Mouse (Mus musculus): ENCODE measurements around the gene Eif2b2. TPM values are rescaled to one million over a fixed set of nuclear protein-coding genes. Genes with fewer than 3 reads are reported as not detected.
A peak's percentile ranks its signal among the peaks of the same experiment; 100 is the strongest.

The Eif2b2 gene
- total and polyA plus RNA-seq, 3 experiments = 150 to 193 TPM; not detected in 1

GRCm38 (mm10) chr12:85237553-85237952, 18.3 kb downstream of the Eif2b2 start:
- Histone ChIP-seq H3K4me3 (ENCODE audit: control insufficient read depth in 1 of 2, insufficient read depth in 1 of 2, low read depth in 2 of 2, low read length in 2 of 2) (no peak overlapping the region), H3K79me2 (ENCODE audit: control insufficient read depth, insufficient read depth, low read length, poor library complexity) (no peaks in the 10 kb centered on the region), H3K4me1 (ENCODE audit: control insufficient read depth in 1 of 2, insufficient read depth in 2 of 2, low read length in 2 of 2) (no peaks in the 10 kb centered on the region), H3K36me3 (ENCODE audit: control insufficient read depth in 1 of 2, insufficient read depth in 2 of 2, low read length in 2 of 2) (no peaks in the 10 kb centered on the region; a peak in 1 of 4 replicates), H3K27ac (ENCODE audit: control insufficient read depth, low read depth, low read length) (no peak overlapping the region), H3K9me3 (replicated peaks; ENCODE audit: insufficient read depth, low read length) (no peaks in the 10 kb centered on the region), H3K9ac (ENCODE audit: control insufficient read depth, low read depth, low read length, poor library complexity, severe bottlenecking) (no peak overlapping the region), H3K27me3 (ENCODE audit: control insufficient read depth in 1 of 2, insufficient read depth in 2 of 2, low read length in 2 of 2) (no peaks in the 10 kb centered on the region)
- DNase-seq (ENCODE audit: low read depth, low spot score) = no peak
- TF ChIP-seq EP300 (IDR thresholded peaks at IDR 0.05; ENCODE audit: low read depth in 1 of 2, low read length in 2 of 2) (no peak), ELF1 (IDR thresholded peaks at IDR 0.05; ENCODE audit: low read depth, low read length) (no peak)

DNA sequence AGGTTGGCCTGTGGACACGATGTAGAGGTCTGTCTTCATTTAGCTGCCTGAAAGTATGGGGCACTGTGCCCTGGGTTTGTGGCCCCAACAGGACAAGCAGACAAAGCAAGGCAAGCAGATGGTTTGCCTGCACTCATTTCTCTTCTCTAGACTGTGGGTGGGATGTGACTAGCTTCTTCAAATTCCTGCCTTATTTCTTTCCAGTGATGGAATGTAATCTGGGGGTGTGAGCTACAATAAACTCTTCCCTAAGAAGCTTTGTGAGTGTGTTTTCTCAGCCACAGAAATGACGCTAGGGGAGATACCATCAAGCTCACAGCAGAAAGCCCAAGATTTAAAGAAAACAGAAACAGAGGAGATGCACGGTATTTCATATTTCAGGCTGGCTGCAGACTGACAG, 32.8 kb downstream of the Eif2b2 start:
- Histone ChIP-seq H3K27ac (ENCODE audit: control insufficient read depth, low read depth, low read length) (no peak overlapping the region), H3K36me3 (ENCODE audit: control insufficient read depth in 1 of 2, insufficient read depth in 2 of 2, low read length in 2 of 2) (peaks cover 0 to 17% of the 10 kb centered on the region in 2 experiments; a peak in 2 of 4 replicates), H3K4me3 (ENCODE audit: control insufficient read depth in 1 of 2, insufficient read depth in 1 of 2, low read depth in 2 of 2, low read length in 2 of 2) (no peak overlapping the region), H3K79me2 (ENCODE audit: control insufficient read depth, insufficient read depth, low read length, poor library complexity) (no peaks in the 10 kb centered on the region), H3K9ac (ENCODE audit: control insufficient read depth, low read depth, low read length, poor library complexity, severe bottlenecking) (no peak overlapping the region), H3K9me3 (replicated peaks; ENCODE audit: insufficient read depth, low read length) (no peaks in the 10 kb centered on the region), H3K27me3 (ENCODE audit: control insufficient read depth in 1 of 2, insufficient read depth in 2 of 2, low read length in 2 of 2) (no peaks in the 10 kb centered on the region), H3K4me1 (ENCODE audit: control insufficient read depth in 1 of 2, insufficient read depth in 2 of 2, low read length in 2 of 2) (peaks cover 7 to 11% of the 10 kb centered on the region in 2 experiments)
- no peak for DNase-seq (ENCODE audit: low read depth, low spot score)
- no peak for TF ChIP-seq MAX (IDR thresholded peaks at IDR 0.05; ENCODE audit: low read length)
- no peak for TF ChIP-seq BHLHE40 (IDR thresholded peaks at IDR 0.05; ENCODE audit: borderline replicate concordance, low read depth, low read length)
- no peak for TF ChIP-seq E2F4 (IDR thresholded peaks at IDR 0.05; ENCODE audit: borderline replicate concordance, low read depth, low read length)
- no peak for TF ChIP-seq ZC3H11A (IDR thresholded peaks at IDR 0.05; ENCODE audit: low read depth, low read length)
- no peak for TF ChIP-seq ETS1 (IDR thresholded peaks at IDR 0.05; ENCODE audit: low read depth, low read length)
- no peak for TF ChIP-seq SIN3A (IDR thresholded peaks at IDR 0.05; ENCODE audit: low read length)
- TF ChIP-seq POLR2AphosphoS5 (IDR thresholded peaks at IDR 0.05; ENCODE audit: borderline replicate concordance, low read depth, low read length) = no peak
- no peak for TF ChIP-seq MYC (IDR thresholded peaks at IDR 0.05; ENCODE audit: low read depth, low read length)

DNA sequence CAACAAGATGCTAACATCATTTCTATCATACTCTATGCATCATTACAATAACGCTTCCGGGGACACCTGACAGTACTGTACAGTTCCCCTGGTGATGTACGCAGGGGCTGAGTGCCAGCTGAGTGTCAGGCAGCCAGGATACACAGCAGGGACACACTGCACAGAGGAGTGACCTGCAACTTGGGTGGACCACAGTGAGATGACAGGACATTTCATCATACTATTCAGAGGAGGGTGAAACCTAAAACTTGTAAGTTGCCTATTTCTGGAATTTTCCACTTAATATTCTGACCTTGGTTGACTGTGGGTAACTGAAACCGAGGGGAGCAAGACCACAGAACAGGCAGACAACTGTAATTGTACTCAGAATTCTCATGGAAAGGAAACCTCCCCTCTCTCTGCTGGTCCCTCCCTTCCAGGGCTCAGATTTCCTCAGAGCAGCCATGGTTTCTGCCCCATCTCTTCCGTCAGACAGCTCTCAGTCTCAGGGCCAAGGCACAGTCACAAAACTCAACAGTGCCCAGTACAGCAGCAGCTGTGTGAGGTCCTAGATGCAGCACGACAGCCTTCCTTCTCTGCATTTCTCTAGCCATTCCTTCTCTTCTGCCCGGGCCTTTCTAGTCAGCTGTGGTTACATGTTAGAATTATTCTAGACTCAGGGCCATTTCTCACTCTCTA, 36.9 kb downstream of the Eif2b2 start:
- H3K9ac ChIP-seq (ENCODE audit: control insufficient read depth, low read depth, low read length, poor library complexity, severe bottlenecking) = 0 out of 2 replicates have a peak overlapping the region, but pooled peaks have one; percentile 9
- H3K27ac ChIP-seq (ENCODE audit: control insufficient read depth, low read depth, low read length) = peak overlapping the region; percentile 87
- DNase-seq (ENCODE audit: low read depth, low spot score) = no peak
- no peaks in the 10 kb centered on the region for H3K27me3 ChIP-seq (ENCODE audit: control insufficient read depth in 1 of 2, insufficient read depth in 2 of 2, low read length in 2 of 2)
- H3K9me3 ChIP-seq (replicated peaks; ENCODE audit: insufficient read depth, low read length) = no peaks in the 10 kb centered on the region
- no peaks in the 10 kb centered on the region for H3K79me2 ChIP-seq (ENCODE audit: control insufficient read depth, insufficient read depth, low read length, poor library complexity)
- no peak overlapping the region for H3K4me3 ChIP-seq (ENCODE audit: control insufficient read depth in 1 of 2, insufficient read depth in 1 of 2, low read depth in 2 of 2, low read length in 2 of 2)
- H3K36me3 ChIP-seq (ENCODE audit: control insufficient read depth in 1 of 2, insufficient read depth in 2 of 2, low read length in 2 of 2) = peaks cover 0 to 26% of the 10 kb centered on the region in 2 experiments; a peak in 2 of 4 replicates
- H3K4me1 ChIP-seq (ENCODE audit: control insufficient read depth in 1 of 2, insufficient read depth in 2 of 2, low read length in 2 of 2) = peaks cover 14 to 22% of the 10 kb centered on the region in 2 experiments
- TF ChIP-seq MXI1 (IDR thresholded peaks at IDR 0.05; ENCODE audit: low read depth, low read length) = no peak
- TF ChIP-seq USF2 (IDR thresholded peaks at IDR 0.05; ENCODE audit: borderline replicate concordance in 1 of 2, insufficient read depth in 1 of 2, low read depth in 1 of 2, low read length in 2 of 2) = no peak
- no peak for TF ChIP-seq SMC3 (IDR thresholded peaks at IDR 0.05; ENCODE audit: low read depth, low read length)
- TF ChIP-seq GATA1 (IDR thresholded peaks at IDR 0.05; ENCODE audit: low read depth, low read length) = no peak
- TF ChIP-seq TCF12 (IDR thresholded peaks at IDR 0.05; ENCODE audit: low read depth, low read length) = no peak
- TF ChIP-seq NELFE (IDR thresholded peaks at IDR 0.05; ENCODE audit: low read depth, low read length) = no peak
- TF ChIP-seq TBP (IDR thresholded peaks at IDR 0.05; ENCODE audit: low read depth, low read length) = no peak
- no peak for TF ChIP-seq ZNF384 (IDR thresholded peaks at IDR 0.05; ENCODE audit: low read depth, low read length)
- TF ChIP-seq HCFC1 (IDR thresholded peaks at IDR 0.05; ENCODE audit: low read depth, low read length) = no peak
- TF ChIP-seq CTCF (IDR thresholded peaks at IDR 0.05 in 2 of 3, conservative IDR thresholded peaks at IDR 0.05 in 1 of 3; ENCODE audit: control insufficient read depth in 1 of 3, insufficient read depth in 1 of 3, low read depth in 2 of 3, low read length in 3 of 3, poor library complexity in 1 of 3, severe bottlenecking in 1 of 3) = no peak
- TF ChIP-seq JUND (IDR thresholded peaks at IDR 0.05; ENCODE audit: low read depth, low read length) = no peak
- TF ChIP-seq RAD21 (IDR thresholded peaks at IDR 0.05; ENCODE audit: low read depth, low read length) = no peak
- no peak for TF ChIP-seq ZMIZ1 (IDR thresholded peaks at IDR 0.05; ENCODE audit: low read depth, low read length)
- TF ChIP-seq RCOR1 (IDR thresholded peaks at IDR 0.05; ENCODE audit: low read depth, low read length) = no peak
- no peak for TF ChIP-seq CHD1 (IDR thresholded peaks at IDR 0.05; ENCODE audit: low read depth, low read length)
- no peak for TF ChIP-seq MAFK (IDR thresholded peaks at IDR 0.05; ENCODE audit: borderline replicate concordance, low read depth, low read length)
